Mouse (Mus musculus): ENCODE measurements around the gene Ube2j2.

Gene Ube2j2

GRCm38 (mm10) chr4:155963106-155963505, 19.5 kb downstream of the Ube2j2 start:
- no peak for DNase-seq (ENCODE audit: low spot score in 2 of 2)

DNA sequence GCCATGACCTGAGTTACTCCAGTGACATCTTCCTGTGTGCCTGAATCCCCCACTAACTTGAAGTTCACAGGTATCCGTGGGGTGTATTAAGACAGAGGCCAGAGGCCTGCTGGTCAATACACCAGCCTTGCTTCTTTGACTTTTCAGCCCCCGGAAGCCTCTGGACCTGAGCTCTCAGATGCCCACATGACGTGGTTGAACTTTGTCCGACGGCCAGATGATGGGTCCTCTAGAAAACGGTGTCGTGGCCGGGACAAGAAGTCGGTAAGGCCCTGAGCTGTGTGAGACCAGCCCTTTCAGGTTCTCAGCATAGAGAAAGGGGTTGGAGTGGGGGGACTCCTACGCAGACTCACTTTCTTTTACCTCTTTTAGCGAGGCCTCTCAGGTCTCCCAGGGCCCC, 20.8 kb downstream of the Ube2j2 start:
- DNase-seq (ENCODE audit: low spot score in 2 of 2), result no peak

GRCm38 (mm10) chr4:155969043-155969653, 25.5 kb downstream of the Ube2j2 start:
- DNase-seq (ENCODE audit: low spot score in 2 of 2), result no peak

DNA sequence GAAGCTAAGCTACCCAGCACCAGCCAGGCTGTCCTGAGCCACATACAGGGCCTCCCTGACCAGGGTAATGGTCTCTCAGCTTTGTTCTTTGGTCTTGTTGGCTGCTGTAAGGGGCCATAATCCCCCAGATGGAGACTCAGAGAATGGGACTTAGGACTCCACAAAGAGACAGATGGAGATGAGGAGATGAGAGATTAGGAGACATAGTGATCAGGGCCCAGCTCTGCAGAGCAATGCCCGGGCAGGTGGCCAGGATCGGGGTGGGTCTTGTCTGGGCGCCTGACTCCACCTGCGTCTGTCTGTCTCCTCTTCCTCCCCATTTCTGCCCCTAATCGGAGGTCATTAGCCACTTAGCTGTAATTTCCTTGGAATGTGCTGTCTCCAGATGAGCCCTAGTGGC, 26.7 kb downstream of the Ube2j2 start:
- DNase-seq (ENCODE audit: low spot score in 2 of 2), result no peak

GRCm38 (mm10) chr4:155972651-155973050, 29.0 kb downstream of the Ube2j2 start:
- DNase-seq (ENCODE audit: low spot score in 2 of 2), result no peak

- DNase-seq (ENCODE audit: low spot score in 2 of 2), result no peak
Measured at GRCm38 (mm10) chr4:155973239-155973638, 29.6 kb downstream of the Ube2j2 start.

GRCm38 (mm10) chr4:155981436-155982082, 37.9 kb downstream of the Ube2j2 start:
- DNase-seq (ENCODE audit: low spot score in 2 of 2), result no peak

- DNase-seq (ENCODE audit: low spot score in 2 of 2), result no peak
Measured at GRCm38 (mm10) chr4:155983788-155984187, 40.2 kb downstream of the Ube2j2 start.

DNA sequence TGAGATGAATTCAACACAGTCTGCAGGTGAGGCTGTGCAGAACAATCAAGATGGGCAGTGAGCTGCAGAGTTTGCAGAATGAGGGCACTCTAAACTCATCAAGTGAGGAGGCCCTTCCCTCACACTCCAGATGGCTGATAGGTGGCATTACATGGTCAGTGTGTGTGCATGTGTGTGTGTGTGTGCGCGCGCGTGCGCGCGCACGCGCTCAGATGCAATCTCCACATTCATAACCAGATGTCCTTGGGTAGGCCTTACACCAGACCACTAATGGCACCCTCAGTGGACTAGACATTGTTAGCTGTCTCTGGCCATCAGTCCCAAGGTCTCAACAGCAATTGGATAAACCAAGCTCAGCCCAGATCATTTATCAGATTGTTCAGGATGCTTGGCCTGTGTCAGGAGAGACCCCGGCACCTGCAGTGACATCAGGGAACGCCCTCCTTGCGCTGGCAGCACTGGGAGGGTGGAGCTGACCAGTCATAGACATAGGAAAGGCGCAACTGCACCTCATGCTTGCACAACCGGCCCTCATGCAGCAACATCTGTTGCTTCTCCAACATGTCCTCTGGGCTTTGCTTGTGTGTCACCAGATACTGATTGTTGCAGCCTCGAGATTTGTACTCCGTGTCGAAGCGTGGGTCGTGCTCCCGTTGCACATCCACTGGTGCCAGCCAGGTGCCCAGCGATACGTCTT, 47.7 kb downstream of the Ube2j2 start:
- DNase-seq (ENCODE audit: low spot score in 2 of 2), result no peak

DNA sequence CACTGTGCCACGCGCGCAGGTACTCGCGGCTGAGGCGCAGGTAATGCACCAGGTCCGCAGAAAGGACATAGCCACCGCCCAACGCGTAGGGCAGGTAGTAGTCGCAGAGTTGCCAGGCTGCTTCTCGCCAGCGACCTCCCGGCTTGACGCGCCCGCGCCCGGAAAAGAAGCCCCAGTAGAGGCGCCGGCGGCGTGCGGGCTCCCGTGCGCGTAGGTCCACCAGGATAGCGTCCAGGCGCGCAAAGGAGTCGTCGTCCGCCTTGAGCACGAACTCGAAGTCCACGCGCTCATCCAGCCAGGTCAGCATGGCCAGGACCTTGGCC, 48.2 kb downstream of the Ube2j2 start:
- DNase-seq (ENCODE audit: low spot score in 2 of 2), result no peak

DNA sequence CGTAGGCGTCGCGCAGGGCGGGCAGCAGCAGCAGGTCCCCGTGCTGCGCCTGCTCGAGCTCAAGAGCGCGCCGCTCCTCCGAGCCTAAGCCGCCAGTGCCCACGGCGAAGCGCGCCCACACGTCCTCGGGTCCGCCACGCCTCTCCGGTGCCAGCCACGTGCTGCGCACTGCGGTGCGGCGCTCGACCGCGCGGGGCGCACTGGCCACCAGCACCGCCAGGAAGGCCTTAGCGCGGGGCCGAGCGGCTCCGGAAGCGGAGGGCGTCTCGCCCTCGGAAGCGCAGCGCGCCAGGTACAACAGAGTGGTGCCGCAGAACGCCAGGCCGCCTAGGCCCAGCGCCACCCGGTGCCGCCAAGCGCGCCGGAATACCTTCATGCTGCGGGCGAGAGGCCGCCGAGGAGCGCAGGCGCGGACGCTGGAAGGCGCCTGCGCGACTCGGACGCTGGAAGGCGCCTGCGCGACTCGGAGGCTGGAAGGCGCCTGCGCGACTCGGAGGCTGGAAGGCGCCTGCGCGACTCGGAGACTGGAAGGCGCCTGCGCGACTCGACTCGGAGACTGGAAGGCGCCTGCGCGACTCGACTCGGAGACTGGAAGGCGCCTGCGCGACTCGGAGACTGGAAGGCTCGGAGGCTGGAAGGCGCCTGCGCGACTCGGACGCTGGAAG, 48.7 kb downstream of the Ube2j2 start, which contains the start of the genes B3galt6 and Sdf4:
Gene B3galt6 (minus strand): TSS at position 409 of the 665 bp plus-strand sequence.
Gene Sdf4 (plus strand): TSS at position 632 of the 665 bp plus-strand sequence.
- DNase-seq (ENCODE audit: low spot score in 2 of 2), result peak; percentile 88 to 90

- DNase-seq (ENCODE audit: low spot score in 2 of 2), result peak; percentile 96 to 97
Measured at GRCm38 (mm10) chr4:155992906-155993547, 49.4 kb downstream of the Ube2j2 start.

DNA sequence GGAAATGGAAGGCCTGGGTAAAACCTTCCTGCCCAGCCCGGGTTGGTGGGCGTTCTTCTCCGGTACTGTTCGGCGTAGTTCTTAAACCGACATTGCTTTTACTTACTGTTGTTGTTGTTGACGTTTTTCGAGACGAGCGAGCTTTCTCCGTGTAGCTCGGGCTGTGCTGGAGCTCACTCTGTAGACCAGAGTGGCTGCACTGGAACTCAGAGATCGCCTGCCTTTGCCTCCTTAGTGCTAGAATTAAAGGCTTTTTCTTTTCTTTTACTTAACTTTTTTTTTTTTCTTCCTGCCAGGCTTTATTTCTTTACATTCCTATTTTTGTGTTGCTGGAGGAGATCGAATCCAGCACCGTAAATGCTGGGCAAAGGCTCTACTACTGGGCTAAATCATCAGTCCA, 50.0 kb downstream of the Ube2j2 start:
- no peak for DNase-seq (ENCODE audit: low spot score in 2 of 2)

DNA sequence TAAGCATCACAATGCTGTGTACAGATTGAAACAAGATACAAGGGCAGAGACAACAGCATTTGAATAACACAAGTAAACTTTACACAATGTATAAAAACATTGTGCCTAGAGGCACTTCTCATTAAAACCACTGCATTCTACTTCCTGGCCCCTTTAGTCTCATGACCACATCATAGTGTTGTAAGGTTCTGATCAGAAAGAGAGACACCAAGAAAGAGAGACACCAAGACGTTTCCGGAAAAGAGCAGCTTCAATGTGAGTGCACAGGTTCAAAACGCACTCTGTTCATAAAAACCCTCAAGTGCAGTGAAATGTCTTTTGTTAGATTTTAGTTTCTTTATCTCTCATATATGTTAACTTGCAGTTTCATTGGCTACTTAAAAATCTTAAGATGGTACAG, 60.5 kb downstream of the Ube2j2 start:
- DNase-seq (ENCODE audit: low spot score in 2 of 2), result no peak

DNA sequence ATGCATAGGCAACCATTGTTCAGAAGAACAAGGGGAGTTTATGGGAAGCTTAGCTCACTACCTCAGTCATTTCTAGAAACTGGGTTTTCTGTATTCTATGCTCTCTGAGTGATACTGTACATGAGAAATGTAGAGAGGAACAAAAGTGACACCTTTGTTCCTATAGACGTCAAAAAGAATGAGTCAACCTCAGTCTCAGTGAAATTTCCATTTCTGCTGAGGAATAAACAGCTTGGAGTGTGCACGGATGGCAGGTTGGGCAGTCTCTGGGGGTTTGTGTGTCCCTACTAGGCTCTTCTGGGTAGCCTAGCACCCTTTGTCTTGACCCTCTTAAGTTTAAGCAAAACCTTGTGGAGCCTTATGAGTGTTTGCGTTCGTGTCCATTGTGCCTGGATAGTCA, 64.7 kb downstream of the Ube2j2 start:
- DNase-seq (ENCODE audit: low spot score in 2 of 2), result no peak
